Mouse (Mus musculus): ENCODE results near the gene Ccdc177.
A peak's percentile ranks its signal among the peaks of the same experiment; 100 is the strongest.

Gene Ccdc177

DNA sequence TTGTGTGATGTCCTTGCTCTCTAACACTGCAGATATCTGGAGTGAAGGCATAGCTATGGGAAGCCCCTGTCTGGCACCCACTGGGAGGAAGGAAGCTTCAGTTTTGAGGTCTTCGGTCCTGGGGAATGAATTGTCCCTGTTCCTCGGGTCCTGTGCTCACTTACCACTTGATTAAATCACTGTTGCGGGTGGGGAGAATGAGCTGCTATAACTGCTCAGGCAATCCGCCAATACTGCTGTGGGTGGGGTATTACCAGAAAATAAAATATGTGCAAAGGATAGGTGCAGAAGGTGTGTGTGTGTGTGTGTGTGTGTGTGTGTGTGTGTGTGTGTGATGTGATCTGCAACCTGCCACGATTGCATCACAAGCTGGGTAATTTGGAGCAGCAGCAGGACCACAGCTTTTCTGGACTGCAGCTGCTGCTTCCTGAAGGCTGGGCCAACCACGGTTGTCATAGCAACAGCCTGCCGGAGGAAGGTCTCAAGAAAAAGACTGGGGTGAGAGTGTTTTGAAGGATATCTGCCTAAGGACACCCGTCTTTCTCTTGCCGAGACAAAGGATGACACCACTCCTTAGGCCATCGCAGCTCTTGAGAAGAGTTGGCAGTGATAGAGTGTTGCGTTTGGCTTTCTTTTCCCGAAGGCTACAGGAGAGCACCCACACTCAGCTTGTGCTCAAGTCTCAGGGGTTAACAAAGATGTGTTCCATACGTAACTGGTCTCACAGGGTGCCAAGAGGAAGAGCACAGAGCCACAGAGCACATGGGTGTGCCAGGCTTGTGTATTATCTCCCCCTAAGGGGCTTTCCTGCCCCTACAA is 23.8 kb downstream of the Ccdc177 start:
- no peak for DNase-seq (ENCODE audit: low spot score in 2 of 2)

DNA sequence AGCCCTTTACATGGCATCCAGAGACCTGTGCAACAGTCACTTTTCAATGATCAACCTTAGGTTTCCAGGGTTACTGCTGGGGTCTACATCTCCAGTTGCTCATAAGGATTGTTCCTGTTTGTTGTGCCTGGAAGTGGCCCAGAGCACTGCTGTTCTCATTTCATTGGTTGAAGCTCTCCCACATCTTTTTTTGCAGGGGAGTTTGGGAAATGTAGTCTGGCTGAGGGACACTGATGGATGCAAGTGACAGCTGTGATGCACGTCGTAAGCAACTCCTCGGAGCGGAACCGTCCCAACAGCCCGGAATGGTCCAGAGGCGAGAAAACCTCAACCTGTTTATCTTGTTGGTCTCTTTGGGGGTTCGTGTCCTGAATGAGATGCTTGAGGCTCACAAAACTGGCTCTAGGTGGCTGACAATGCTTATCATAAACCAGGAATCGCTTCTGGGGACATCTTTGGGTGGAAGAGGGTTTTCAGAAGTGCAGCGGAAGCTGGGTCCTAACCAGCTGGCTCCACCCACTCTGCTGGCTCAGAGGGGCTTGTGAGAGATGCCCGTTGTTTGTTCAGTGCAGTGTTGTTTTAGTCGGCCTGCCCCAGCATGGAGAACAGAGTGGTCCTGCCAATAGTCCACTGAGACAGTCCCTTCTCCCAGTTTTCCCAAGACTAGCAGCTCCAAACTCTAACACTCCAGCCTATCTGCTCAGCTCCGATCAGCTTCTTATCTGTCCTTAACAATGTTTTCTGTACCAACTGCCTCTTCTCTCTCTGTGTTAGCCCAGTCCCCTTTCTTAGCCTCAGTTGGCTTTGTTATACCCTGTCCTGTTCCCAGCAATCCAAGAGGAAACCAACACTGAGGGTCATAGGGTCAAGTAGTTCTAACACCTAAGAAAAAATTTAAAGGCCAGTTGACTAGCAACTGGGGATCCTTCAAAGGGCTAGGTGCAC is 25.7 kb downstream of the Ccdc177 start:
- DNase-seq (ENCODE audit: low spot score in 2 of 2) = no peak

DNA sequence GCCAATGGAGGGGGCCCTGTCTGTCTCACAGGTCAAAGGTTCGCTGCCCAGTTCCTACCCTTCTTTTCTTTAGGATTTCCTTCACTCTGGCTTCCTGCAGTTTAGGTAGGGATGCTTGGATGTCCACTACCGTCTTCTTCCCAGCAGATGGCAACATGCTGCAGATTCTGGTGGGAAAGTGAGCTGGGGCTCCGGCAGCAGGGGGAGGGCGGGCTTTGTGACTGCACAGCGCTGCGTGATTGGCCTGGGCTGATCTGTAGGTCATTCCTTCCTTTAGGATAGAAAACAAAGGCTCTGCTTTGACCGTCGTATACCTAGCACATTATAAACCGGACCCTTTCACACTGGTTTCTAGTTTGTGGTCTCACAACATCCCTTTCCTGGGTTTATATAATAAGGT is 29.9 kb downstream of the Ccdc177 start:
- no peak for DNase-seq (ENCODE audit: low spot score in 2 of 2)

DNA sequence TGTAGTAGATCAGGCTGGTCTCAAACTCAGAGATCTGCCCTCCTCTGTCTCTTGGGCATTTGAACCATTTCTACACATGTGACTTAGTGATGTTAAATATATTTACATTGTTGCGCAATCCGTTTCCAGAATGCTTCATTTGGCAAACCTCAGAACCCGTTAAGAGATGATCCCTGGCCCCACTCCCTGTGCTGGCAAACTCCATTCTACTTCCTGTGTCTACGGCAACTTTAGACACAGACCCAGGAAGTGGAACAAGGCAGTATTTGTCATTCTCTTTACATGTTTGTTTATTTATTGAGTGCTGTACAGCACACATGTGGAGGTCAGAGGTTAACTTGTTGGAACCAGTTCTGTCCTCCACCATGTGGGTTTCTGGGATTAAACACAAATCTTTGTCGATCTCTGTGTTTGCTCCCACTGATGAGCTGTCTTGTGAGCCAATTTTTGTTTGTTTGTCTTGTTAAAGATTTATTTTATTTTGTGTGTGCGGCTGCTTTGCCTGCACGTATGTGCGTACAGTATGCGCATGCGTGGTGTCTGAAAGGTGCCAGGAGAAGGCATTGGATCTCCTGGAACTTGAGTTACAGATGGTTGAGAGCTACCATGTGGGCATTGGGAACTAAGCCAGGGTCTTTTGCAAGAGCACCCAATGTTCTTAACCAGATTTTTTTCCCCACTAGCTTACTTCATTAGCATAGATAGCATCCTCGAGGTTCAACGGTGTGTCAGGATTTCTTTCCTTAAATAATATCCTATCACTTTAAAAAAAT is 30.5 kb downstream of the Ccdc177 start:
- no peak for DNase-seq (ENCODE audit: low spot score in 2 of 2)

DNA sequence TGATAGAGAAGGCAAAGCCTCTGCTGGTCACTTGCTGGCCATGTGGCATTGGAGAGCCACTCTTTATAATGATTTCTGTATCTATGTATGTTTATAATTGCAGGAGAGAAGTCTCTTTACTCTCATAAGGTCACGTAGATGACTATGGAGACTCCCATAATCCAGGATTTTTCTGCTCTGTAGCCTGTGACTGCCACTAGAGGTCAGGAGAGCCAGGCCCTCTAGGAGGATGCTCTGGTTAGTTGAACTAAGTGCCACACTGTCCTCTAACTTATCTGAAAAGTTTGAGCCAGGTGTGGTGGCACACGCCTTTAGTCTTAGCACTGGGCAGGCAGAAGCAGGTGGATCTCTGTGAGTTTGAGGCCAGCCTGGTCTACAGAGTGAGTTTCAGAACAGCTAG is 31.7 kb downstream of the Ccdc177 start:
- no peak for DNase-seq (ENCODE audit: low spot score in 2 of 2)

DNA sequence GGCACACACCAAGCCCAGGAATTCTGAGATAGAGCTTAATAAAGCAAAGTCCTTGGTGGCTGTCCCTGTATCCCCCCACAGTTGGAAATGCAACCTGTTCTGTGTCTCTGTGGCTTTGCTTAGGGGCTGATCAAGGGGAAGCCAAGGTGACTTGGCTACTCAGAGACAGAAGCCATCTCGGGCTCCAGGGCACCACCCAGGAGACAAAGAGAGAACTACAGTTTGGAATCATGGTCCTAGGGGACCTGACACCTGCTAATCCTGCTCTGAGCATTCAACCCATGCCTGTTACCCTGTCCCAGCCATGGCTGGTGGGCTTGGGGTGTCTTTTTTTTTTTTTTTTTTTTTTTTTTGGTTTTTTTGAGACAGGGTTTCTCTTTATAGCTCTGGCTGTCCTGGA is 32.3 kb downstream of the Ccdc177 start:
- DNase-seq (ENCODE audit: low spot score in 2 of 2) = no peak

DNA sequence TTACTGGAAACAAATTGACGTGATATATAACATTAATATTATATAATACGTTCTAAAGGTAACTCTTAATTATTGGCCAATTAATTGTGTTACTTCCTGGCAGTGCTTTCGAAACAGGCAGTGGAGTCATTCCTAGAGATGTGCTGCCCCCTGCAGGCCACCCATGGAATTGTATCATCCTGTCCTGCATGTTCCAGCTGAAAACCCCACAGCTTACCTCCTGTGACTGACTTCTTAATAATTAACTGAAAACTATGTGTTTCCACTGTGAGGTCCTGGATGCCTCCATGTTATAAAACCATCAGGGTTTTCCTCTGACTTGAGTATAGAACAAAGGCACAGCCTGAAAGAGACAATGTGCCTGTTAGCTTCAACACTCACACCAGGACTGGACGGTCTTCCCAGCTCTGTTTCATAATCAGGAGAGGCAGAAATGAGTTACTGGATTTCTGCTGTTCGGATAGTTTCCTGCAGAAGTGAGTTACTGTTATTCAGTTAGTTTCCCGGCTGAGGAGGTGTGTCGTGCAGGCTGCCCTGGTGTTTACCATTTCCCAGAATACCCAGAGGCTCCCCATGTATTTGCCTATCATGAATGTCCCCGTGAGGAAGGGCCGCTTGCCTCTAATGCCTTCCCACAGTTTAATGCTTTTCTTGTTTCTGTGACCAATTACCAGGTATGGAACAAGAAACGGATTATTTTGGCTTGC is 35.5 kb downstream of the Ccdc177 start:
- DNase-seq (ENCODE audit: low spot score in 2 of 2) = peak; percentile 59 to 72

DNA sequence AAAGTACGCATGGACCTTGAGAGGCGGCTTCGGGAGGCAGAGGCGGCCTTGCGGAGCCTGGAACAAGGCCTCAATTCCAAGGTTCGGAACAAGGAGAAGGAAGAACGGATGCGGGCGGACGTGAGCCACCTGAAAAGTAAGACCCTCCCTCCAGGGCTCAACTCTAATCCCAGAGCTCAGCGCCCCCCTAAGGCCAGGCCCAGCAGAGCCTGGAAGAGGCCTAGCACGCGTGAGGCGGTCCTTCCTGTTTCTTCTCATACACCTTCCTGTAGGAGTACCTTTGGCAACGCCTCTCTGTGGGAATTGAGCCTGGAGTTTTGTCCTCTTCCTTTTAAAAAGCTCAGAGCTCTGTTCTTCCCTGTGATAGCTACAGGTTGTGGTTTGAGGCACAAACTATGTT is 39.0 kb downstream of the Ccdc177 start:
- DNase-seq (ENCODE audit: low spot score in 2 of 2) = no peak

DNA sequence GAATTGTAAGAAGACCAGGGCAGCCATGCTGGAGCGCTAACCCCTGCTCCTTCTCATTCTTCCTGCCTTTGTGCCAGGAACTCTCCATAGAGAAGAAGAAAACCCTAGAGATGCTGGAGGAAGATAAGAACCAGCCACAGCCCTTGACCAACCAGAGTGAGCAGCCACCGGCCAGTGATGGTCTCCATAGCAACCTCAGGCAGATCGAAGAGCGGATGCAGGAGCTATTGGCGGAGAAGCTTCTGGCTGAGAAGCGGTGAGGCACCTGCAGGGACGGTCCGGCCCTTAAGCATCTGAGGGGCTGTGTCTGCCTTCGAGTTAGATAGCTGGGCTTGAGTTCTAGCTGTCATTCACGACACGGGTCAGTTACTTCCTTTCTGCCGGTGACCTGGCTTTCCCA is 40.0 kb downstream of the Ccdc177 start:
- no peak for DNase-seq (ENCODE audit: low spot score in 2 of 2)

DNA sequence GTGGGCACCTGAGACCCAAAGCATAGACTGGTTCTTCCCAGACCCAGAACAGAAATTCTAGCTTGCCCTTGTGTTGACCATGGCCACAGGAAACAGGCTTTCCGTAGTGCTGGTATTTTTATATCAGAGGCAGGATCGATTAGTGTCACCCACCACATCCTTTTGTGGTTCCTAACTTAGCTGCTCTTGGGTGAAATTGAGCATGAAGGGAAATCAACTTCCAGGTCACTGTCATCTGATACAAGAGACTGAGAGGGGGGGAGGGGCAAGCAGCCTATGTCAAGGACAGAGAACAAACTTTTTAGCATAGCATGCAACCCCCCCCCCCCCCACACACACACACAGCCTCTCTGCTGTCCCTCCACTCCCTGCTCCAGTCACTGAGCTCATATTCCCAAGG is 41.3 kb downstream of the Ccdc177 start:
- no peak for DNase-seq (ENCODE audit: low spot score in 2 of 2)

DNA sequence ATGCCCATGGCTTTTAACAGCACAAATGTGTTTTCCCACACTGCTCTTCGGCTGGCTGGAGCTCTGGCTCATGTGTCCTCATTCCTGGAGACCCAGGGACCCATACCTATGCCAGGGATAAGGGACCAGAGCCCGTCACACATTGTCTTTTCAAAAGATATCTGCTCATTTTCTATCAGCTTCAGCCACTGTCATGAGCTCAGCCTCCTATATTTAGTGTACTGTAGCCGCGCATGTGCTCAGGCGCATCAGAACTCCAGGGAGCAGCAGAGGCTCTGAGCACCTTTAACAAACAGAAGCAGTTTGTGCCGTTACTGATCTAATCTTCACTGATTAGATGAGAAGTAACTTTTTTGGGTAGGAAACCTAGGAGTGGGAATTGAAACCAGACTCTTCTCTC is 44.6 kb downstream of the Ccdc177 start:
- no peak for DNase-seq (ENCODE audit: low spot score in 2 of 2)

DNA sequence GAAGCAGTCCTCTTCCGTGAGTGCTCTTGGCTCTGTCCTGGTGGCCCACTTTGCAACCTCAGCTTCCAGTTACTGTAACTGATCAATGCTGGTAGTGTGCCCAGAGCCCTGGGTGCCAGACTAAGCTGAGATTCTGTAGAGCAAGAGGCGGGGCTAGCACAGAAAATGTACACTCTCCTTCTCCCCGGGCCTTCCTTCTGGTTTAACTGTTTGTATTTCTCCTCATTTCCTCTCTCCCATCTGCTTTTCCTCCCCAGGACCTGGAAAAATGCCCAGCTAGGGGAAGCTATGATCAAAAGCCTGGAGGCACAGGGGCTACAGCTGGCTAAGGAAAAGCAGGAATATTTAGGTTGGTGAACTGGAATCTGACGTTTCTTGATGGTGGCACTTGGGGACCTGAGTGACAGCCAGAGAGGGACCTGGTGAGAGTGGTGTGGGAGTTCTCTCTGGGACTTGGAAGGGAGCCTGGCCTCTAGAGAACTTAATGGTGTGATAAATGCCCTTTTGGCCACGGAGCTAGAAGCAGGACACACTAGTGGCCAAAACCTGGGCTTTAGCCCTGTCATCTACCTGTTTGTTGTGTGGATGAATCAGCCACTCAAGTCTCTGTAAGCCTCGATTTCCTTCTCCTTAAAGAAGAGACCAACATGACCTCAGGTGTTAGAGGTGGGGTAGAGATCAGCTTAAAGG is 53.4 kb downstream of the Ccdc177 start:
- DNase-seq (ENCODE audit: low spot score in 2 of 2) = no peak

DNA sequence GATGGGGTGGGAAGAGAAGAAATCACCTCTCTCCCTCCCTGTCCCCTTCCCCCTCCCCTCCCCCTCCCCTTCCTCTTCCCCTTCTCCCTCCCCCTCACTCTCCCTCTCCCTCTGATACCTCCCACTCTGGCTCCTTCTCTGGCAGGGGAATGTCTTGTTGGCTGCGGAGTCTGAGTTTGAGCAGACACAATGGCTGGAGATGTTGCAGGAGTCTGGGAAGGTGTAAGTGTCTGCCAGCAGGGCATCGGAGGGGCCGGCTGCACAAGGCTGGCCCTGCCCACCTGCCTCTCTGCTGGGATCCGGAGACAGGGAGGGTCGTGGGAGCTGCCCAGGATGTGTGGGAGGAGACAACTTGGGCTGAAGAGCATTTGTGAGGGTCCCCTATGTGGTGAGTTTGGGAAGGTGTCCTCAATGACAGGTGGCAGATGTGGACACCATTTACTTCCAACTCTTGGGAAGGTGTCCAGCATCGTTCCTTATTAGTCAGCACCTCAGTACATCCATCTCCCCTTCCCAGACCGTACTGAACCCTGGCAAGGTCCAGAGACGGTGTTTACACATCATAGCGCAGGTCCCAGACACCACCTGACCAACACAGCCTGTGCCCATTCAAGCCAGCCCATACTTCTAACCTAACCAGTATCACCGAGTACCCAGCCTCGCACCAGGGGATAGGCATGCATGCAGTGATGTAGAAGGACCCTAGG is 54.1 kb downstream of the Ccdc177 start:
- no peak for DNase-seq (ENCODE audit: low spot score in 2 of 2)

All from spleen, postnatal 14 days (tissue).